Mouse (Mus musculus): ENCODE data around the gene Efcab1. TPM values are rescaled to one million over a fixed set of nuclear protein-coding genes. Genes with fewer than 3 reads are reported as not detected.

Efcab1 gene
- polyA plus RNA-seq, 1 experiment from 2014 or later, result 11.8 TPM

GRCm38 (mm10) chr16:14979228-14979627, 72.8 kb downstream of the Efcab1 start:
- 93% methylated on average over 2 of the region's 2 CpGs for WGBS
- Histone ChIP-seq H3K4me3 (ENCODE audit: low read depth, low read length) (no peak overlapping the region), H3K9me3 (ENCODE audit: control insufficient read depth, low read length) (no peaks in the 10 kb centered on the region), H3K9ac (ENCODE audit: low read length) (no peak overlapping the region), H3K27ac (ENCODE audit: low read depth, low read length) (no peak overlapping the region), H3K4me2 (no peak overlapping the region), H3K36me3 (ENCODE audit: control insufficient read depth, insufficient read depth, low read length) (no peaks in the 10 kb centered on the region), H3K4me1 (ENCODE audit: control insufficient read depth, insufficient read depth, low read length) (no peaks in the 10 kb centered on the region), H3K27me3 (ENCODE audit: control insufficient read depth, insufficient read depth, low read length) (no peaks in the 10 kb centered on the region)
- no peak for DNase-seq (ENCODE audit: low spot score, missing footprints)
- ATAC-seq (ENCODE audit: low FRiP score), result no peak

- no peaks in the 10 kb centered on the region for H3K27me3 ChIP-seq (ENCODE audit: control insufficient read depth, insufficient read depth, low read length)
- H3K9ac ChIP-seq (ENCODE audit: low read length), result no peak overlapping the region
- H3K27ac ChIP-seq (ENCODE audit: low read depth, low read length), result no peak overlapping the region
- H3K9me3 ChIP-seq (ENCODE audit: control insufficient read depth, low read length), result no peaks in the 10 kb centered on the region
- ATAC-seq (ENCODE audit: low FRiP score), result no peak
- WGBS, result 83% methylated on average over 6 of the region's 6 CpGs
- no peak overlapping the region for H3K4me2 ChIP-seq
- DNase-seq (ENCODE audit: low spot score, missing footprints), result no peak
- H3K4me1 ChIP-seq (ENCODE audit: control insufficient read depth, insufficient read depth, low read length), result no peaks in the 10 kb centered on the region
- H3K36me3 ChIP-seq (ENCODE audit: control insufficient read depth, insufficient read depth, low read length), result no peaks in the 10 kb centered on the region
- H3K4me3 ChIP-seq (ENCODE audit: low read depth, low read length), result no peak overlapping the region
These were observed 83.3 kb downstream of the Efcab1 start for GRCm38 (mm10) chr16:14989614-14990268.

- H3K27ac ChIP-seq (ENCODE audit: low read depth, low read length), result no peak overlapping the region
- H3K4me2 ChIP-seq, result no peak overlapping the region
- no peaks in the 10 kb centered on the region for H3K36me3 ChIP-seq (ENCODE audit: control insufficient read depth, insufficient read depth, low read length)
- ATAC-seq (ENCODE audit: low FRiP score), result no peak
- H3K9ac ChIP-seq (ENCODE audit: low read length), result no peak overlapping the region
- WGBS, result 81% methylated on average over 3 of the region's 3 CpGs
- H3K4me1 ChIP-seq (ENCODE audit: control insufficient read depth, insufficient read depth, low read length), result no peaks in the 10 kb centered on the region
- no peak overlapping the region for H3K4me3 ChIP-seq (ENCODE audit: low read depth, low read length)
- H3K9me3 ChIP-seq (ENCODE audit: control insufficient read depth, low read length), result no peaks in the 10 kb centered on the region
- no peak for DNase-seq (ENCODE audit: low spot score, missing footprints)
- no peaks in the 10 kb centered on the region for H3K27me3 ChIP-seq (ENCODE audit: control insufficient read depth, insufficient read depth, low read length)
These were observed 84.6 kb downstream of the Efcab1 start for GRCm38 (mm10) chr16:14991001-14991400.

- no peak for DNase-seq (ENCODE audit: low spot score, missing footprints)
- H3K27ac ChIP-seq (ENCODE audit: low read depth, low read length), result no peak overlapping the region
- H3K9ac ChIP-seq (ENCODE audit: low read length), result no peak overlapping the region
- H3K36me3 ChIP-seq (ENCODE audit: control insufficient read depth, insufficient read depth, low read length), result no peaks in the 10 kb centered on the region
- H3K4me2 ChIP-seq, result no peak overlapping the region
- ATAC-seq (ENCODE audit: low FRiP score), result no peak
- H3K4me1 ChIP-seq (ENCODE audit: control insufficient read depth, insufficient read depth, low read length), result no peaks in the 10 kb centered on the region
- H3K9me3 ChIP-seq (ENCODE audit: control insufficient read depth, low read length), result no peaks in the 10 kb centered on the region
- no peaks in the 10 kb centered on the region for H3K27me3 ChIP-seq (ENCODE audit: control insufficient read depth, insufficient read depth, low read length)
- WGBS, result 61% methylated on average over 3 of the region's 3 CpGs
- no peak overlapping the region for H3K4me3 ChIP-seq (ENCODE audit: low read depth, low read length)
These were observed 86.2 kb downstream of the Efcab1 start for GRCm38 (mm10) chr16:14992461-14993107.

- no peak overlapping the region for H3K27ac ChIP-seq (ENCODE audit: low read depth, low read length)
- H3K9me3 ChIP-seq (ENCODE audit: control insufficient read depth, low read length), result no peaks in the 10 kb centered on the region
- WGBS, result 91% methylated on average over 2 of the region's 2 CpGs
- no peaks in the 10 kb centered on the region for H3K27me3 ChIP-seq (ENCODE audit: control insufficient read depth, insufficient read depth, low read length)
- no peak overlapping the region for H3K4me3 ChIP-seq (ENCODE audit: low read depth, low read length)
- ATAC-seq (ENCODE audit: low FRiP score) (no peak), DNase-seq (ENCODE audit: low spot score, missing footprints) (no peak)
- no peak overlapping the region for H3K4me2 ChIP-seq
- no peaks in the 10 kb centered on the region for H3K4me1 ChIP-seq (ENCODE audit: control insufficient read depth, insufficient read depth, low read length)
- H3K9ac ChIP-seq (ENCODE audit: low read length), result no peak overlapping the region
- H3K36me3 ChIP-seq (ENCODE audit: control insufficient read depth, insufficient read depth, low read length), result no peaks in the 10 kb centered on the region
These were observed 108.3 kb downstream of the Efcab1 start for GRCm38 (mm10) chr16:15014724-15015123.

Measured in midbrain, embryonic 11.5 days (tissue).